Mouse (Mus musculus) testis, adult 2 months (tissue): ENCODE measurements around the gene Gm20422. TPM values are rescaled to one million over a fixed set of nuclear protein-coding genes. Genes with fewer than 3 reads are reported as not detected.

Source experiments
- H3K27ac ChIP-seq: fragments of 200-500 bp; 2 replicates; pipeline ENCODE4 v1.5.1; 2012; ENCODE audit warnings: low read depth, low read length; ENCODE audit not compliant: control insufficient read depth, insufficient read depth
- H3K27me3 ChIP-seq: fragments of 200-500 bp; 2 replicates; pipeline ENCODE4 v1.6.1; 2012; ENCODE audit warnings: mild to moderate bottlenecking, low read length, moderate library complexity; ENCODE audit not compliant: control insufficient read depth, insufficient read depth
- H3K36me3 ChIP-seq: fragments of 200-500 bp; 2 replicates; pipeline ENCODE4 v1.6.1; 2012; ENCODE audit warnings: mild to moderate bottlenecking, low read length; ENCODE audit not compliant: control insufficient read depth, insufficient read depth
- H3K4me1 ChIP-seq: fragments of 200-500 bp; 2 replicates; pipeline ENCODE4 v1.6.1; 2012; ENCODE audit warnings: low read length; ENCODE audit not compliant: control insufficient read depth, insufficient read depth
- H3K4me3 ChIP-seq: fragments of 200-500 bp; 2 replicates; pipeline ENCODE4 v1.5.1; 2012; ENCODE audit warnings: low read depth, mild to moderate bottlenecking, low read length, moderate library complexity, mixed read lengths; ENCODE audit not compliant: control insufficient read depth
- CTCF ChIP-seq: fragments of 200-500 bp; IDR thresholded peaks from 2 replicates; pipeline ENCODE4 v1.5.1; 2012; ENCODE audit warnings: low read depth, mild to moderate bottlenecking, inconsistent platforms, low read length, moderate library complexity; ENCODE audit not compliant: control insufficient read depth, insufficient read depth, insufficient replicate concordance
- POLR2A ChIP-seq: fragments of 200-500 bp; IDR thresholded peaks from 2 replicates; pipeline ENCODE4 v1.6.1; 2012; ENCODE audit warnings: low read depth, mild to moderate bottlenecking, inconsistent platforms, low read length, moderate library complexity; ENCODE audit not compliant: control insufficient read depth
- polyA plus RNA-seq: library from polyadenylated mRNA; depleted of rRNA; stranded (reverse); fragments of >200 nt; gene quantifications from 2 replicates; pipeline ENCODE4 v1.2.3, GENCODE M21; 2012

The Gm20422 gene
- polyA plus RNA-seq, 1 experiment: not detected

DNA sequence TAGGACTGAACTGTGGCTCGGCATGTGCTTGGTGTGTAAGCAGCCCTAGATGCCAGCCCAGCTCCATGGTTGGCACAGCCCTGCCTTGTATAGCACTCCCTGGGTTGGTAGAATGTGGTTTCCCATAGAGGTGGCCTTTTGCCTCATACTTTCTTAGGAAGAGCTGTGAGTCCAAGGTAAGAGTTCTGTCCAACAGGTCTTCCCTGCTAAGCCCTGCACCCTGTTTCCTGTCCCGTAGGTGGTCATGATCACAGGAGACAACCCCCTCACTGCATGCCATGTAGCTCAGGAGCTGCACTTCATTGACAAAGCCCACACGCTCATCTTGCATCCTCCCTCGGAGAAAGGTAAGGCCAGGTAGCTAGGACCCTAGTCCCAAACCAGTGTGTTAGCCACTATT, 27.1 kb upstream of the Gm20422 start:
- no peaks in the 10 kb centered on the region; the same call in 1 of the 2 replicates for H3K36me3 ChIP-seq
- H3K27ac ChIP-seq: no peak overlapping the region
- TF ChIP-seq POLR2A (no peak), CTCF (no peak)
- H3K4me3 ChIP-seq: no peak overlapping the region
- H3K27me3 ChIP-seq: no peaks in the 10 kb centered on the region
- no peaks in the 10 kb centered on the region for H3K4me1 ChIP-seq

DNA sequence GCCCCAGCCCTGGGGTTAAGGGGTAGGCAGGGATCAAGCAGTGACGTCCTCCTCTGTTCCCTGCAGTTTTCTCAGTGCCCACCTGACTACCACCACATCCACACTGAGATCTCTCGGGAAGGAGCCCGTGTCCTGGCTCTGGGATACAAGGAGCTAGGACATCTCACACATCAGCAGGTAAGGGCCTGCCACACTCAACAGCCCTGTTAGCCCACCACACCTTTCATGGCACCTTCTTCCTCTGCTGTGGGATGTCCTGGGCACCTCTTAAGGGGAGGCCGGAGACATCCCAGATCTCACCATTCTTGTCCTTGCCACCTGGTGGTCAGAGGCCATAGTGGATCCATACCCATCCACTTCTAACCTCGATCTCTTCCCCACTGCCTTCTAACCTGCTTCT, 25.3 kb upstream of the Gm20422 start:
- no peaks in the 10 kb centered on the region for H3K4me1 ChIP-seq
- H3K27me3 ChIP-seq: no peaks in the 10 kb centered on the region
- no peak overlapping the region for H3K27ac ChIP-seq
- no peak overlapping the region for H3K4me3 ChIP-seq
- no peak for TF ChIP-seq CTCF
- TF ChIP-seq POLR2A: no peak
- H3K36me3 ChIP-seq: no peaks in the 10 kb centered on the region; the same call in 1 of the 2 replicates

GRCm38 (mm10) chr8:69799261-69799660, 24.6 kb upstream of the Gm20422 start:
- Histone ChIP-seq H3K4me3 (no peak overlapping the region), H3K27me3 (no peaks in the 10 kb centered on the region), H3K4me1 (no peaks in the 10 kb centered on the region), H3K27ac (no peak overlapping the region), H3K36me3 (no peaks in the 10 kb centered on the region; the same call in 1 of the 2 replicates)
- TF ChIP-seq POLR2A: no peak
- TF ChIP-seq CTCF: no peak

- no peak for TF ChIP-seq CTCF
- no peak for TF ChIP-seq POLR2A
- Histone ChIP-seq H3K36me3 (no peaks in the 10 kb centered on the region; the same call in 1 of the 2 replicates), H3K4me3 (no peak overlapping the region), H3K4me1 (no peaks in the 10 kb centered on the region), H3K27me3 (no peaks in the 10 kb centered on the region), H3K27ac (no peak overlapping the region)
Measured at GRCm38 (mm10) chr8:69797661-69798060, 23.0 kb upstream of the Gm20422 start.

GRCm38 (mm10) chr8:69796721-69797345, 22.1 kb upstream of the Gm20422 start:
- no peak for TF ChIP-seq CTCF
- no peak for TF ChIP-seq POLR2A
- H3K4me1 ChIP-seq: no peaks in the 10 kb centered on the region
- no peaks in the 10 kb centered on the region for H3K27me3 ChIP-seq
- H3K36me3 ChIP-seq: no peaks in the 10 kb centered on the region; the same call in 1 of the 2 replicates
- H3K27ac ChIP-seq: no peak overlapping the region
- H3K4me3 ChIP-seq: no peak overlapping the region

GRCm38 (mm10) chr8:69794901-69795300, 20.2 kb upstream of the Gm20422 start:
- H3K27me3 ChIP-seq: no peaks in the 10 kb centered on the region
- no peak overlapping the region for H3K4me3 ChIP-seq
- H3K36me3 ChIP-seq: no peaks in the 10 kb centered on the region; the same call in 1 of the 2 replicates
- no peak overlapping the region for H3K27ac ChIP-seq
- no peaks in the 10 kb centered on the region; the same call in 1 of the 2 replicates for H3K4me1 ChIP-seq
- TF ChIP-seq CTCF (no peak), POLR2A (no peak)

DNA sequence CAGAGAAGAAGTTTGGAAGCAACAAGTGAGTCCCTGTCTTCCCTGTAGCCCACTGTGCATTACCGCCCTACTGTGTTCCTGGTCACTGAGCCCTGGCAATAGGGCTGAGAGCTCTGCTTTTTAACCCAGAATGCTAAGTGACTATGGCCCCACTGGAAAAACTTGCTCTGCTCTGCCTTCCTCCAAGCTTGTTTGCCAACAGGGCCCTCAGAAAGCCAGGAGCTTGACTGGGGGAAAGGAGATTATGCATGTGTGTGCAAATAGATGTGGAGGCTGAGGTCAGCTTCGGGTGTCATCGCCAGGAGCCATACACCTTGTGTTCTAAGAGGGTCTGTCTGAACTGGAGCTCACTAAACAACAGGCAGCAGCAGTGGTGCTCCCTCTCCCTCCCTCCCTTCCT, 19.4 kb upstream of the Gm20422 start:
- Histone ChIP-seq H3K4me1 (no peaks in the 10 kb centered on the region; the same call in 1 of the 2 replicates), H3K27me3 (no peaks in the 10 kb centered on the region), H3K4me3 (no peak overlapping the region), H3K36me3 (no peaks in the 10 kb centered on the region; the same call in 1 of the 2 replicates), H3K27ac (no peak overlapping the region)
- no peak for TF ChIP-seq POLR2A
- no peak for TF ChIP-seq CTCF

DNA sequence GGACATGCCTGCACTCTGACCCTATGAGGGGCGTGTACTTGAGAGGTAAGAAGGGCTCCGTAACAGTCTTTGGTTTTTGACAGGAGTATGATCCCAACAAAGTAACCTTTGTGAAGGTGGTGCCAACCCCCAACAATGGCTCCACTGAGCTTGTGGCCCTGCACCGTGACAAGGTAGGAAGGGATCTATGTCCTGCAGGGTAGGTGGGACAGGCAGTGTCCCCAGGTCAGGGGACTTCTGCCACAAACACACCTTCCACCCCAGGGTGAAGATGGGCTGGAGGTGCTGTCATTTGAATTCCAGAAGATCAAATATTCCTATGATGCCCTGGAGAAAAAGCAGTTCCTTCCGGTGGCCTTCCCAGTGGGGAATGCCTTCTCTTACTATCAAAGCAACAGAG, 19.0 kb upstream of the Gm20422 start:
- Histone ChIP-seq H3K27me3 (no peaks in the 10 kb centered on the region), H3K4me1 (no peaks in the 10 kb centered on the region; the same call in 1 of the 2 replicates), H3K36me3 (no peaks in the 10 kb centered on the region; the same call in 1 of the 2 replicates), H3K27ac (no peak overlapping the region), H3K4me3 (no peak overlapping the region)
- TF ChIP-seq POLR2A: no peak
- TF ChIP-seq CTCF: no peak
